Mouse (Mus musculus) urinary bladder, postnatal 36 days (tissue): ENCODE data around the gene Cox17.
A peak's percentile ranks its signal among the peaks of the same experiment; 100 is the strongest.

Experiments
- DNase-seq, 2 experiments: peaks; one replicate each; pipeline ENCODE4 v3.0.0; 2022; ENCODE audit warnings: low spot score in 2 of 2, mixed read lengths in 1 of 2

The Cox17 gene

DNA sequence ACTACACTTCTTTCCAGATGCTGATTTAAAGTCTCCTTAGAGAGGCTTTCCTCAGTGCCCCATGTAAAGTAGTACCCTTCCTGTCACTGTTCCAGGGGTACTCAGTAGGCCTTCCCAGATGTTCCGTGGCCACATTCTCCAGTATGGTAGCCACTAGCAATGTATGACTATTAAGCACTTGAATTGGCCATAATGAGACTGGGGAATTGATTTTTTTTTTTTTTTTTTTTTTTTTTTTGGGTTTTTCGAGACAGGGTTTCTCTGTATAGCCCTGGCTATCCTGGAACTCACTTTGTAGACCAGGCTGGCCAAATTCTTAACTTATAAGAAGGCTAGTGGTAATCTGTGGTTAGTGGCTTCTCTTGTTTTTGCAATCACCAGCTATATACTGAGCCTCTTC lies 3.1 kb downstream of the Cox17 start:
- DNase-seq: no peak

DNA sequence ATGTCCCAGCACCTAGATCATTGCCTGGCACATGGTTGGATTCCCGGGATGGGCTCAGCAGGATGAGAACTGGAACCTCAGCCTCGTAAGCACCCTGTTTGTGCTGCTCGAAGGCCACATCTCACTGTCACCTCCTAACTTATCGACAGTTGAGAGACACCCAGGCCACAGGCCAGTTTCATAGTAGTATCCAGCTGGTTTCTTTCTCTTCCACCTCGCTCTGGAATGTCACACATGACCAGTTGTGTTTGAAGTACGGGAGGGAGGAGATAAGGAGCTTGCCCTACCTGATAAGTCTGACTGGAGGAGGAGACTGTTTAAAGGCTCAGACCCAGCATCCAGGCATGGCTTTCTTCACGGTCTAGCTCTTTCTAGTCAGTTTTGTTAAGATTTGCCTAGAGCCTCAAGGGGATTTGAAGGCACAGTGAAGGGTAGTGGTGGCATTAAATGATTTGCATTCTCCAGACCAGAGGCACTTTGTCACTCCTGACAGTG lies 3.6 kb downstream of the Cox17 start:
- no peak for DNase-seq

- DNase-seq: no peak
Observed at GRCm38 (mm10) chr16:38350939-38351338, 4.1 kb downstream of the Cox17 start.

DNA sequence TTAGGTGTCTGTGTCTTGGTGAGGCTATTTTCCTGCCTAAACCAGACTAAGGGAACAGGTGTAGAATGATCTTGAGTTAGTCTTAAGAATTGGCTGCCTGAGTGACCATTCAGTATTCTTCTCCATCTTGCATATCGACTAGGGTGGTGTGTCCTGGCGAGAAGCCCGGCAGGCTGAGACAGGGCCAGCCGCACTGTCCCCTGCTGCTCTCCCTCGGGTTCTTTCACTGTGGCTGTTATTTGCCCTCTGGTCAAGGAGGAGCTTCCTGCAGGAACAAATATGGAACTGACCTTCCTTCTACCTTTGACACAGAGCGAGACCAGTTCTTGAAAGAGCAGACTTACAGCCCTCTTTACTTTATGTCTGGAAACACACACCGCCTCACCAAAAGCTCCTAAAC lies 5.2 kb downstream of the Cox17 start:
- DNase-seq: no peak

DNA sequence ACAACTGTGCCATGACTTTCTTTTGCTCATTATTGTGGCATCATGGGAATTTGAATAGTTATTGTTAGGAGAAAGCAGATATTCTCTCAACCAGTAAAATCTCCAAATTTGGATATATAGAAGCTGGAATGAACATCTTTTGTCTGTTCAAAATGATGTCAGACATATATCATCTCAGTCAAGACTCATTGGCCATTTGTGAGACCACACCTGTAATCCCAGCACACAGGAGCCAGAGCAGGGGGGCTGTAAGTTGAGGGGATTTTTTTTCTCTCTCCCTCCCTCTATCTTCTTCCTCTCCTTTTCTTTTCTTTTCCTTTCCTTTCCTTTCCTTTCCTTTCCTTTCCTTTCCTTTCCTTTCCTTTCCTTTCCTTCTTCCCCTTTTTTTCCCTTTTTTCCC lies 6.1 kb downstream of the Cox17 start:
- DNase-seq: no peak

DNA sequence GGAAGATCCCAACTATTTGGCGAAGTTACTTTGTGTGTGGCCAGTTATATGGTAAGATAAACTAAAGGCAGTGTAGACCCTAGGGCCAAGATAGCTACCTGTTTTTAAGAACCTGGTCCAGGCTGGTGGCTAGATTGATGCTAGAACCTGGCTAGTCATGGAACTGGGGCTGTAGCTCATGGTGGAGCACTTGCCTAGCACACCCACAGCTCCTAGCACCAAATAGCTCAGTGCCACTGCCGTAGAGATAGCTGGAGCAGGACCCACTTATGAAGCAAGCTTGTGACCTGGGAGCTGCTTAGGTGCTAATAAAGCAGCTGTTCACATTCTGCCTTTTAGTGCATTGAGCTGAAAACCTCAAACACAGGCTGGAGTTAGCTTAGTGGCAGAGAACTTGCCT lies 6.9 kb downstream of the Cox17 start:
- no peak for DNase-seq

GRCm38 (mm10) chr16:38354185-38354913 lies 7.6 kb downstream of the Cox17 start:
- no peak for DNase-seq

DNA sequence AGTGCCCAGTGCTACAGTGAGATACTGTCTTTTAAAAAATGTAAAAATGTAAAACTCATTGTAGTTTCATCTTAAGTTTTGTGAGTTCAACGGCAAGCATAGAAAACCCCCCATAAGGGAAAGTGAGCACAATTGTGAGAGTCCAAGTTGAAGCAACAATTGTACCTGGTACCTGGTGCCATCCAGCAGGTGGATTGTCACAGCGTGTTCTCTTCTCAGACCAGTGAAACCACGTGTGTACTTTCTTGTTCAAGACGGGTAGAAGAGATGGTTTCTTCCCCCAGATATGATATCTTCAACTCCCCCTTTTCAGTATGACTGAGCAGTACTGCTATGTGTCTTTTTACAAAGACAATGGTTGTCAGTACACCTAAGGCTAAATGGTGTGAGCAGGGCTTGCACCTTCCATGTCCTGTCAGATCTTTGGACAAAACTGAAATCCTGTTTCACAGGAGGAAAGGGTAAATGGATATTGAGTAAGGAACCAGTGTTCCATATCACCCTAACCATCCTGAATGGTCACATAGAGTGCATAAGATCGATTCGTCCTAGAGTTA lies 11.5 kb downstream of the Cox17 start:
- no peak for DNase-seq

- no peak for DNase-seq
Observed at GRCm38 (mm10) chr16:38359241-38359640, 12.4 kb downstream of the Cox17 start.

- DNase-seq: no peak
Observed at GRCm38 (mm10) chr16:38359857-38360256, 13.1 kb downstream of the Cox17 start.

DNA sequence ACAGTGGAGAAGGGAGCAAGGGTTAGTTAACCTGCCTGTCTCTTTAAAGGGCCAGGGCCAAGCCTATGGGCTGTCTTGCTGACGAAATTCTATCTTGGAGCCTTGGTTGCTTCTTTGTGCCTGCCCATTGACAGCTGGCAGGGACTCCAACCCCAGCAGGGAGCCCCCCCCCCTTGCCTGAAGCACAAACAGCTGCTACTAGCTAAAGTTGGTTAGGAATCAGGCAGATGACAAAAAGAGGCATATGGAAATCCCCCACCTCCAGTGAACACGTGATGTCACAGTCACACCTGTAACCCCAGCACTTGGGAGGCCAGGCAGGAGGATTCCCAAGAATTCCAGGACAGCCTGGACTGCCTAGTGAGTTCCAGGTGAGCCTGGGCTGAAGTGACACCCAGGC lies 13.5 kb downstream of the Cox17 start:
- DNase-seq: no peak

DNA sequence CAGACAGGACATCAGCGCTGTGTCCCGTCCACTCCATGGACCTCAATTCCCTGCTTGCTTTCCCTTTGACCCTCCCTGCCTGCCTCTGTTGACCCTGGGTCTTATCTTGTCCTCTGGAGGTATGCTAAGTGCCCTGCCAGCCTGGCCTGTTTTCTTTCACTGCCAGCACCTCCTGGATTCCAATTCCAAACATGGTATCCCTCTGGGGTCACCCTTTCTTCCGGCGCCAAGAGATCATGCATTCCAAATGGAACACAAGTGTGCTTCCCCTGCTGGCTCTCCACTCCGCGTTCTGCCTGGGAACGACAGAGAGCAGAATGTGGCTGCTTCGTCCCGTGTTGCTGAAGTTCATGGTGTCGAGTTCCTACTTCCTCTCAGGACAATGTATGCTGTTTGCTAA lies 15.1 kb downstream of the Cox17 start, which contains the start of gene Popdc2:
Gene Popdc2 (plus strand): TSS at position 277 of the 400 bp plus-strand sequence.
- no peak for DNase-seq

GRCm38 (mm10) chr16:38362493-38363255 lies 15.9 kb downstream of the Cox17 start:
- no peak for DNase-seq

- no peak for DNase-seq
Observed at GRCm38 (mm10) chr16:38363256-38363595, 16.4 kb downstream of the Cox17 start.

- no peak for DNase-seq
Observed at GRCm38 (mm10) chr16:38363657-38364056, 16.9 kb downstream of the Cox17 start.

DNA sequence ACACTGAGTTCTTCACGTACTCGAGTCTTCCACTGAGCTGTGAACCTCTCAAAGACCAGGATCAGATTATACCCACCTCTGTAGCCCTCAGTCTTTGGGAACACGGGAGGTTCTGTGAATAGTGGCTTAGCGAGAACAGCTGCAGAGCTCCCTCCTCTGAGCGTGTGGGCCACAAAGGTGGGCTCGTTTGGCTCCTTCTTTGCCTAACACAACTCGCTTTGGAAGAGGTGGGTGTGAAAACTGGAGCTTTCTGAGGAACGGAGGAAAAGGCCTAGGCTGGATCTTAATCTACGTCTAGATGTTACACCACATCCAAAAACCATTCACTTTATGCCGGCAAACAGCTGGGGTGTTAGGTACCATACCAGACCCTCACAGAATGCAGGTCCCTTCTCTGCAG lies 18.6 kb downstream of the Cox17 start:
- DNase-seq: no peak

GRCm38 (mm10) chr16:38366231-38366630 lies 19.4 kb downstream of the Cox17 start:
- DNase-seq: no peak

DNA sequence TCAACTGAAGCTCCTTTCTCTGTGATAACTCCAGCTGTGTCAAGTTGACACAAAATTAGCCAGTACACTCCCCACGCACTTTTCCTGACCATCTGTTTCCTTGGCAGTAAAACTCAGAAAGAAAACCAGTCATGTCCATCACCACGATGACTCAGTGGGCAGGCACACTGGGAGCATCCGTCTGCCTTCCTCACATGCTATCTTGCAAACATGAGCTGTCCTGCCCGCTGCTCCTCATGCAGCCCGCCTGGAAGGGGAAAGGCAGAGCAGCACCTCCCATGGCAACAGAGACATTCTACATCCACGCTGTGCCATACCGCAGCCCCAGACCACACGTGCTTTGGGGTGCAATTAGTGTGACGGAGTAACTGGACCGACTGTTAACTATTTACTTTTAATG lies 21.5 kb downstream of the Cox17 start:
- no peak for DNase-seq

DNA sequence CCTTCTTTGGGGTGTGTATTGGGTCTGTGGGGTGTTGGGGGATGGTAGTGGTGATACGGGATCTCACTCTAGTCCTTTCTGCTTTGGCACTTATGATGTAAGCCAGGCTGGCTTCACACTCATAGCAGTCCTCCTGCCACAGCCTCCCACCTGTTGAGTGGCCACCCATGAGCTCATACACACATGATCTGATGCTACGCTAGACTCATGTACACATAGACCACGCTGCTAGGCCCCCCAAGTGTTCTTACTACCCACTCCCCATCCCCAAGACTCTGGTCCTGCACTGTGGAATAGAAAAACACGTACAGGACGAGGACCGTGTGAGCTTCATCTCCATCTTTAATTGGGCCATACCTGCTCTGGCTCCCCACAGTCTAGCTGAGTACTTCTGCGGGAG lies 22.2 kb downstream of the Cox17 start:
- DNase-seq: no peak

- no peak for DNase-seq
Observed at GRCm38 (mm10) chr16:38369431-38369830, 22.6 kb downstream of the Cox17 start.

- no peak for DNase-seq
Observed at GRCm38 (mm10) chr16:38369992-38370484, 23.2 kb downstream of the Cox17 start.

DNA sequence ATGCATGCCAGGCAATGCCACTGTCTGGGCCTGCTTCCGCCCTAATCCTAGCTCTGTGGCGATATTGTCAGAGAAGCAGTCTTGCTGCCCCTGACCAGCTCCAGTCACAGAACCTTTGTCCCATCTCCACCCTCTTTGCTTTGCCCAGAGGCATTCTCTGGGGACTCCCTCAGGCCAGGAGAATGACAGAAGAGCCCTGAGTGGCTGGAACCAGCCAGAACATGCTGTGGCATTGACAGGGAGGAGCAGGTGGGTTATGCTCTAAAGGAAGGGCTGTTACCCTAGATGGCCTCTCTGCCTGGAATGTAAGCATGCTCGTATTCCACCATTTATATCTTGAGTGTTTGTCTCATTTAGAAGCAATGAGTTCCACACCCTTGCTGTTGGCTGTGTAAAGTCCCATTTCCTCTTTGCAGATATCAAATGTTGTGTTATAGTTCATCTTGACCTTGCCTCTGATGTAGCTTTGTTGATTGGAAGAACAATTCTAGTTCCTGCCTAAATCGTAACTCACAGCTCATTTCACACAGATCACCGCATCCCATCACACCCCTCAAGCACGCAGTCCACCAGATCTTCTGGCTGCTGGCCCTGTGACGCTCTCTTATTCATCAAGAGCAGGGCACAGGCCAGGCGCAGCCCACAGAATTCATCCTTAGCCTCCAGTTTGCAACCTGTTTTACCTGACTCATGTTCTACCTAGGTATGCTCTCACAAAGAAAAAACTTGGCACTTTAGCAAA lies 24.0 kb downstream of the Cox17 start:
- peak in 1 of 2 experiments; percentile 47 for DNase-seq
